Mouse (Mus musculus): Measurements from ENCODE around the gene Tcp11l1. TPM values are rescaled to one million over a fixed set of nuclear protein-coding genes. Genes with fewer than 3 reads are reported as not detected.
A peak's percentile ranks its signal among the peaks of the same experiment; 100 is the strongest.

The Tcp11l1 gene
- 22.0 and 23.9 TPM in 2 replicates for polyA plus RNA-seq (2015; fragmentation: Nextera tagmentation; extraction: Ambion mirVana)

GRCm38 (mm10) chr2:104711585-104712485 lies at the start of gene Tcp11l1:
Gene Tcp11l1, minus strand, starts transcription at chr2:104712169.
- no peaks in the 10 kb centered on the region for H3K27me3 ChIP-seq (ENCODE audit: control insufficient read depth, insufficient read depth, low read length)
- H3K27ac ChIP-seq (replicated peaks), result peak within 1 kb of the TSS; percentile 79
- H3K4me2 ChIP-seq (replicated peaks; ENCODE audit: low read depth), result peak within 1 kb of the TSS; percentile 75
- peak within 1 kb of the TSS; percentile 74 for H3K9ac ChIP-seq (ENCODE audit: low read length)
- no peaks in the 10 kb centered on the region for H3K4me1 ChIP-seq (replicated peaks; ENCODE audit: control insufficient read depth, insufficient read depth)
- under 1% methylated on average over 81 of the region's 99 CpGs for WGBS
- H3K9me3 ChIP-seq (ENCODE audit: control insufficient read depth, low read length), result no peaks in the 10 kb centered on the region
- no peaks in the 10 kb centered on the region for H3K36me3 ChIP-seq (ENCODE audit: control insufficient read depth, insufficient read depth, low read length)
- ATAC-seq (ENCODE audit: low FRiP score, low TSS enrichment) (peak; percentile 90), DNase-seq (ENCODE audit: low spot score) (peak; percentile 62)
- H3K4me3 ChIP-seq (ENCODE audit: low read depth, low read length), result peak within 1 kb of the TSS; percentile 84
- TF ChIP-seq CTCF (IDR thresholded peaks at IDR 0.05; ENCODE audit: low read depth), result no peak
- no peak for TF ChIP-seq EP300 (optimal IDR thresholded peaks at IDR 0.05)

GRCm38 (mm10) chr2:104750611-104751010 lies 38.6 kb upstream of the Tcp11l1 start:
- H3K27me3 ChIP-seq (ENCODE audit: control insufficient read depth, insufficient read depth, low read length), result no peaks in the 10 kb centered on the region
- no peak overlapping the region for H3K4me3 ChIP-seq (ENCODE audit: low read depth, low read length)
- no peaks in the 10 kb centered on the region for H3K9me3 ChIP-seq (ENCODE audit: control insufficient read depth, low read length)
- TF ChIP-seq EP300 (optimal IDR thresholded peaks at IDR 0.05) (no peak), CTCF (IDR thresholded peaks at IDR 0.05; ENCODE audit: low read depth) (peak; percentile 75)
- DNase-seq (ENCODE audit: low spot score) (peak; percentile 22), ATAC-seq (ENCODE audit: low FRiP score, low TSS enrichment) (no peak)
- no peak overlapping the region for H3K9ac ChIP-seq (ENCODE audit: low read length)
- no peak overlapping the region for H3K27ac ChIP-seq (replicated peaks)
- whole genome bisulfite sequencing, result 57% methylated on average over 3 of the region's 3 CpGs
- no peaks in the 10 kb centered on the region for H3K4me1 ChIP-seq (replicated peaks; ENCODE audit: control insufficient read depth, insufficient read depth)
- no peak overlapping the region for H3K4me2 ChIP-seq (replicated peaks; ENCODE audit: low read depth)
- H3K36me3 ChIP-seq (ENCODE audit: control insufficient read depth, insufficient read depth, low read length), result no peaks in the 10 kb centered on the region

GRCm38 (mm10) chr2:104748652-104749183 lies 36.7 kb upstream of the Tcp11l1 start:
- H3K9me3 ChIP-seq (ENCODE audit: control insufficient read depth, low read length), result no peaks in the 10 kb centered on the region
- DNase-seq (ENCODE audit: low spot score), result no peak
- H3K4me2 ChIP-seq (replicated peaks; ENCODE audit: low read depth), result no peak overlapping the region
- no peaks in the 10 kb centered on the region for H3K4me1 ChIP-seq (replicated peaks; ENCODE audit: control insufficient read depth, insufficient read depth)
- H3K9ac ChIP-seq (ENCODE audit: low read length), result no peak overlapping the region
- no peaks in the 10 kb centered on the region for H3K27me3 ChIP-seq (ENCODE audit: control insufficient read depth, insufficient read depth, low read length)
- TF ChIP-seq CTCF (IDR thresholded peaks at IDR 0.05; ENCODE audit: low read depth) (no peak), EP300 (optimal IDR thresholded peaks at IDR 0.05) (no peak)
- H3K27ac ChIP-seq (replicated peaks), result no peak overlapping the region
- H3K36me3 ChIP-seq (ENCODE audit: control insufficient read depth, insufficient read depth, low read length), result no peaks in the 10 kb centered on the region
- ATAC-seq (ENCODE audit: low FRiP score, low TSS enrichment), result no peak
- no peak overlapping the region for H3K4me3 ChIP-seq (ENCODE audit: low read depth, low read length)
- 71% methylated on average over 5 of the region's 5 CpGs for WGBS

GRCm38 (mm10) chr2:104746251-104746650 lies 34.3 kb upstream of the Tcp11l1 start:
- no peak overlapping the region for H3K27ac ChIP-seq (replicated peaks)
- no peak for ATAC-seq (ENCODE audit: low FRiP score, low TSS enrichment)
- H3K4me1 ChIP-seq (replicated peaks; ENCODE audit: control insufficient read depth, insufficient read depth), result no peaks in the 10 kb centered on the region
- H3K36me3 ChIP-seq (ENCODE audit: control insufficient read depth, insufficient read depth, low read length), result no peaks in the 10 kb centered on the region
- TF ChIP-seq EP300 (optimal IDR thresholded peaks at IDR 0.05) (no peak), CTCF (IDR thresholded peaks at IDR 0.05; ENCODE audit: low read depth) (no peak)
- H3K9ac ChIP-seq (ENCODE audit: low read length), result no peak overlapping the region
- no peaks in the 10 kb centered on the region for H3K27me3 ChIP-seq (ENCODE audit: control insufficient read depth, insufficient read depth, low read length)
- DNase-seq (ENCODE audit: low spot score), result peak; percentile 53
- H3K9me3 ChIP-seq (ENCODE audit: control insufficient read depth, low read length), result no peaks in the 10 kb centered on the region
- H3K4me2 ChIP-seq (replicated peaks; ENCODE audit: low read depth), result no peak overlapping the region
- H3K4me3 ChIP-seq (ENCODE audit: low read depth, low read length), result no peak overlapping the region
- 51% methylated on average over 8 of the region's 8 CpGs for WGBS

GRCm38 (mm10) chr2:104743971-104744370 lies 32.0 kb upstream of the Tcp11l1 start:
- Histone ChIP-seq H3K4me3 (ENCODE audit: low read depth, low read length) (no peak overlapping the region), H3K4me2 (replicated peaks; ENCODE audit: low read depth) (no peak overlapping the region), H3K27ac (replicated peaks) (no peak overlapping the region), H3K4me1 (replicated peaks; ENCODE audit: control insufficient read depth, insufficient read depth) (no peaks in the 10 kb centered on the region), H3K36me3 (ENCODE audit: control insufficient read depth, insufficient read depth, low read length) (no peaks in the 10 kb centered on the region), H3K9me3 (ENCODE audit: control insufficient read depth, low read length) (no peaks in the 10 kb centered on the region), H3K27me3 (ENCODE audit: control insufficient read depth, insufficient read depth, low read length) (no peaks in the 10 kb centered on the region), H3K9ac (ENCODE audit: low read length) (no peak overlapping the region)
- no peak for TF ChIP-seq CTCF (IDR thresholded peaks at IDR 0.05; ENCODE audit: low read depth)
- TF ChIP-seq EP300 (optimal IDR thresholded peaks at IDR 0.05), result no peak
- DNase-seq (ENCODE audit: low spot score) (no peak), ATAC-seq (ENCODE audit: low FRiP score, low TSS enrichment) (no peak)
- WGBS, result 50% methylated on average over 5 of the region's 5 CpGs

- Histone ChIP-seq H3K27ac (replicated peaks) (peak overlapping the region; percentile 20; the same call in 1 of the 2 replicates), H3K9me3 (ENCODE audit: control insufficient read depth, low read length) (no peaks in the 10 kb centered on the region), H3K9ac (ENCODE audit: low read length) (peak overlapping the region; percentile 76; the same call in 1 of the 2 replicates), H3K4me3 (ENCODE audit: low read depth, low read length) (peak overlapping the region; percentile 79), H3K27me3 (ENCODE audit: control insufficient read depth, insufficient read depth, low read length) (no peaks in the 10 kb centered on the region), H3K36me3 (ENCODE audit: control insufficient read depth, insufficient read depth, low read length) (no peaks in the 10 kb centered on the region), H3K4me1 (replicated peaks; ENCODE audit: control insufficient read depth, insufficient read depth) (no peaks in the 10 kb centered on the region), H3K4me2 (replicated peaks; ENCODE audit: low read depth) (peak overlapping the region; percentile 95)
- WGBS, result 23% methylated on average over 7 of the region's 7 CpGs
- TF ChIP-seq CTCF (IDR thresholded peaks at IDR 0.05; ENCODE audit: low read depth), result no peak
- no peak for TF ChIP-seq EP300 (optimal IDR thresholded peaks at IDR 0.05)
- DNase-seq (ENCODE audit: low spot score) (peak; percentile 21), ATAC-seq (ENCODE audit: low FRiP score, low TSS enrichment) (peak; percentile 58)
Observed at GRCm38 (mm10) chr2:104743160-104743559, 31.2 kb upstream of the Tcp11l1 start.

Data from stomach, postnatal 0 days (tissue).